Mouse (Mus musculus): Measurements from ENCODE around the gene Lad1. TPM values are rescaled to one million over a fixed set of nuclear protein-coding genes. Genes with fewer than 3 reads are reported as not detected.
A peak's percentile ranks its signal among the peaks of the same experiment; 100 is the strongest.

Lad1 gene
- polyA plus RNA-seq (2011; ENCODE audit: insufficient read length, low read depth, missing spikeins), result not detected in 2 replicates

DNA sequence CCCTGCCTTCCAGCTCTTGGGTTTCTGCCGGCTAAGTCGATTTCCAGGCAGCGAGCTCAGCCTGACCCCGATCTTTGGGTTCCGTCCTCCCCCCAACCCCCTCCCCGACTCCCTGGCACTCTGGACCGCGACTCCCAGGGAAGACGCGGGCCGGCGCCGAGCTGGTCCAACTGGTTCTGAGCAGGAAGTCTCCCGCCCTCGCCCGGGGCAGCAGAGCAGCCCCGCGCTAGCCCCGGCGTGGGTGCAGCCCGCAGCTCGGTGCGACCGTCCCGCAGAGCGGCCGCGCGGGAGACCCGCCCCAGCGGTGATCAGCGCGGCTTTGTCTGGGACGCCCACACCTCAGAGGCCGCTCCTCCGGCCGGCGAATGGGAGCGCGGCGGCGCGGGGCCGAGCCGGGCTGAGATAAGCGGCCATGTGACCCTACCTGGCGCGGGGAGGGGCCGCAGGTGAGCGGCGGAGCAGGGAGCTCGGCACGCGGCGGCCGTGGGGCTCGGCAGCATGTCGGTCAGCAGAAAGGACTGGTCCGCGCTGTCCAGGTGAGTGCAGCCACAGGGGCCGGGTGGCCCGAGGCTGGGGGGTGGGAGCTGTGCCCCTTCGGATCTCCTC, at the start of gene Lad1:
Gene Lad1 (plus strand): TSS at position 118 of the 606 bp plus-strand sequence.
- no peak within 1 kb of the TSS for H3K27ac ChIP-seq (ENCODE audit: insufficient read depth, low read length)
- no peaks in the 10 kb centered on the region for H3K4me1 ChIP-seq (ENCODE audit: control insufficient read depth, insufficient read depth, low read length)
- TF ChIP-seq POLR2A (IDR thresholded peaks at IDR 0.05; ENCODE audit: low read depth, low read length), result no peak
- no peak for TF ChIP-seq CTCF (IDR thresholded peaks at IDR 0.05; ENCODE audit: borderline replicate concordance, insufficient read depth, low read length)
- H3K4me3 ChIP-seq (ENCODE audit: insufficient read depth, low read length), result peak within 1 kb of the TSS; percentile 31

DNA sequence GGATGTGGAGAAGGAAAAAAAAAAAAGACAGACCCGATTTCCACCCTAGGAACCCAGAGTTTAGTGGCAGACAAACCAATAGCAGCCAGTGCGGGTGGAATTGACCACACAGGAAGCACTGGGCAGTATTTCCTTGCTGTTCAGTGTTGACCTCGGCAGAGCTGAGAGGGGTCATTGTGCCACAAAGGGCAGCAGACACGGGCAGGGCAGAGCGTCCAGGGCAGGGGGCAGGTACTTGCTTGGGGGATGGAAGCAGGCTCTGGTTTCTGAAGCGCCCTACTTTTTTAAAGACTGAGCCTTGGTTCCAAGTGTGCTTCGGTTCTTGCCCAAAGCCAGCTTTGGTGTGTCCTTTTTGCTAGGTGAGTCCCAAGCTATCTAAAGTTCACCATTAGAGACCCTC, 48.2 kb upstream of the Lad1 start:
- no peak for TF ChIP-seq POLR2A (IDR thresholded peaks at IDR 0.05; ENCODE audit: low read depth, low read length)
- no peak for TF ChIP-seq CTCF (IDR thresholded peaks at IDR 0.05; ENCODE audit: borderline replicate concordance, insufficient read depth, low read length)
- Histone ChIP-seq H3K27ac (ENCODE audit: insufficient read depth, low read length) (peak overlapping the region; percentile 39), H3K4me3 (ENCODE audit: insufficient read depth, low read length) (peak overlapping the region; percentile 95; the same call in 1 of the 2 replicates), H3K4me1 (ENCODE audit: control insufficient read depth, insufficient read depth, low read length) (peaks cover 11% of the 10 kb centered on the region)

DNA sequence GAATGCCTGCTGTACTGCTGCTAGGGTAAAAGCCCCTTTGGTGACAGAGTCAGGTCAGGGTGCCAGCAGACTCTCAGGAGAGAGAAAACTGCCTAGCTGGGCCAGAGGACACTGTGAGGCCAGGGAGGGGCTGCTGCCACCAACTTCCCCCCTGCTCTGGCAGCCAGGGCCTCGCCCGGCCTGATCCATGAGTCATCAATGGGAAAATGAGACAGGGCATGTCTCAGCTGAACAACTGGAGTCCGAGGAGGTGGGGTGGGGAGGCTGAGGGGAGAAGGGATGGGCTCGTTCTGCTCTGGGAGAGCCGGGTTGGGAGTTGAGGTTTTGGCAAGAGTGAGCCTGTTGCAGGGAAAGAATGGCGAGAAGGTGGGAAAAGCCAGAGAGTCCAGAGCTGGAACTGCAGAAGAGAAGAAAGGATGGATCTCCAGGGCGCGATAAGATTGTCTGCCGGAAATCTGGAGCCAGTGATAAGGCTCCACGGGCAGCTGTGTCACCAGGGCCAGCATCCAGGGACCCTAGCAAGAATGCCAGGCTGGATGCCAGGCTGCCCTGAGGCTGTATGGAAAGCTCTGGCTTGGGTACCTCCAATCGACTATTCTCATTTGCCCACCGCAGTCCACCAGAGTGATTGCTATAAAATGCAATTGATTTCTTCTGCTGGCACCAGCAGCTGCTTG, 47.4 kb upstream of the Lad1 start:
- TF ChIP-seq CTCF (IDR thresholded peaks at IDR 0.05; ENCODE audit: borderline replicate concordance, insufficient read depth, low read length) (no peak), POLR2A (IDR thresholded peaks at IDR 0.05; ENCODE audit: low read depth, low read length) (peak; percentile 35)
- 0 out of 2 replicates have a peak overlapping the region, but pooled peaks have one; percentile 3 for H3K4me3 ChIP-seq (ENCODE audit: insufficient read depth, low read length)
- H3K27ac ChIP-seq (ENCODE audit: insufficient read depth, low read length), result peak overlapping the region; percentile 54
- H3K4me1 ChIP-seq (ENCODE audit: control insufficient read depth, insufficient read depth, low read length), result peaks cover 8% of the 10 kb centered on the region

DNA sequence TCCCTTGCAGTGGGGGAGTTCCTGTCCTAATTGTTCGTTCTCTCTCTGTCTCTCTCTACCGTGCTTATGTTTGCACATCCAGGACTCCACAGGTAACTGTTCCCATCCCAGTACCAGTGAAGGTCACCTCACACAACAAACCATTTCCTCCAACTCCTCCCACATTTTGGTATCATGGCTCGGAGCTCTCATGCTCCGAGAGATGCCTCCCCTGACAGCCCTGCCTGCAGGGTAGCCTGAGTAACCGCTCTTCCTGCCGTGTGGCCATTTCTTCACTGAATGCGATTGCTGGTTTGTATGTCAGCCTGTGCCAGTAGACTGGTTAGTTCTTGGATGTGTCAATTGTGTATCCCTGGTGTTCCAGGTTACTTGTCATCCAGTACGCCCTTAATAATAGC, 46.8 kb upstream of the Lad1 start:
- H3K4me1 ChIP-seq (ENCODE audit: control insufficient read depth, insufficient read depth, low read length), result peaks cover 8% of the 10 kb centered on the region
- TF ChIP-seq POLR2A (IDR thresholded peaks at IDR 0.05; ENCODE audit: low read depth, low read length) (no peak; the same call in 1 of the 2 replicates), CTCF (IDR thresholded peaks at IDR 0.05; ENCODE audit: borderline replicate concordance, insufficient read depth, low read length) (no peak)
- no peak overlapping the region for H3K4me3 ChIP-seq (ENCODE audit: insufficient read depth, low read length)
- H3K27ac ChIP-seq (ENCODE audit: insufficient read depth, low read length), result peak overlapping the region; percentile 54

DNA sequence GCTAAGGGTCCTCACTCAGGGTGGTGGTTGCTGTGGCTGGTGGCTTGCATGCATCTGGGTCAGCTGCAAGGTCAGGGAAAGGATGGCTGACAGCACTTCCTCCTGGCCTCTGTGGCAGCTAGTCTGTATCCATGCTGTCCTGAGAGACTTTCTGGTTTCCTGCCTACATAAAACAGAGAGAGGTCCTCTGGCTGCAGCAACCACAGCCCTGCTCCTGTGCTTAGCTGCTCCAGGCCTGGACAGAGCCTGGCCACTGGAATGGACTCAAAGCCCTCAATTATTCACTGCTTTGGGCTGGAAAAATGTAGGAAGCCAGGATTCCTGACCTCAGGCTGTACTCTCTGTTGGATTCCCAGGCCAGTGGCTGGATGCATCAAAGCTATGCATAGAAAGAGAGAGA, 41.8 kb upstream of the Lad1 start:
- Histone ChIP-seq H3K4me1 (ENCODE audit: control insufficient read depth, insufficient read depth, low read length) (peaks cover 2% of the 10 kb centered on the region), H3K4me3 (ENCODE audit: insufficient read depth, low read length) (no peak overlapping the region), H3K27ac (ENCODE audit: insufficient read depth, low read length) (peak overlapping the region; percentile 8; the same call in 1 of the 2 replicates)
- TF ChIP-seq POLR2A (IDR thresholded peaks at IDR 0.05; ENCODE audit: low read depth, low read length) (no peak), CTCF (IDR thresholded peaks at IDR 0.05; ENCODE audit: borderline replicate concordance, insufficient read depth, low read length) (no peak)

DNA sequence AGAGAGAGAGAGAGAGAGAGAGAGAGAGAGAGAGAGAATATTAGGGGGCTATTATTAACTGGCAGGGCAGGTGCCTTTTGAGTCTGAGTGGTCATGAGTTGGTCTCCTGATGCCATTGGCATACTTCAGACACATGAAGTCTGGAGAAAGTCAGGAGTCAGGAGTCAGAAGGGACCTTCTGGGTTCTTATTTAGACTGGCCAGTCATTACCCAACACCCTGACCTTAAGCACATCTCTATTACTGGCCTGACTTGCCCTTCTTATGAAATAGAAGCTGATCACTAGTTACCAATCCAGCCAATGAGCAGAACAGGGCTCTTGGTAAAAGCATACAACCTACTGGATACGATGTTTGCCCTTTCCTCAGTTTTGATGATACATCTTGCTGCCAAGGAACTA, 41.4 kb upstream of the Lad1 start:
- no peaks in the 10 kb centered on the region for H3K4me1 ChIP-seq (ENCODE audit: control insufficient read depth, insufficient read depth, low read length)
- no peak overlapping the region for H3K4me3 ChIP-seq (ENCODE audit: insufficient read depth, low read length)
- H3K27ac ChIP-seq (ENCODE audit: insufficient read depth, low read length), result no peak overlapping the region
- TF ChIP-seq CTCF (IDR thresholded peaks at IDR 0.05; ENCODE audit: borderline replicate concordance, insufficient read depth, low read length) (no peak), POLR2A (IDR thresholded peaks at IDR 0.05; ENCODE audit: low read depth, low read length) (no peak)

DNA sequence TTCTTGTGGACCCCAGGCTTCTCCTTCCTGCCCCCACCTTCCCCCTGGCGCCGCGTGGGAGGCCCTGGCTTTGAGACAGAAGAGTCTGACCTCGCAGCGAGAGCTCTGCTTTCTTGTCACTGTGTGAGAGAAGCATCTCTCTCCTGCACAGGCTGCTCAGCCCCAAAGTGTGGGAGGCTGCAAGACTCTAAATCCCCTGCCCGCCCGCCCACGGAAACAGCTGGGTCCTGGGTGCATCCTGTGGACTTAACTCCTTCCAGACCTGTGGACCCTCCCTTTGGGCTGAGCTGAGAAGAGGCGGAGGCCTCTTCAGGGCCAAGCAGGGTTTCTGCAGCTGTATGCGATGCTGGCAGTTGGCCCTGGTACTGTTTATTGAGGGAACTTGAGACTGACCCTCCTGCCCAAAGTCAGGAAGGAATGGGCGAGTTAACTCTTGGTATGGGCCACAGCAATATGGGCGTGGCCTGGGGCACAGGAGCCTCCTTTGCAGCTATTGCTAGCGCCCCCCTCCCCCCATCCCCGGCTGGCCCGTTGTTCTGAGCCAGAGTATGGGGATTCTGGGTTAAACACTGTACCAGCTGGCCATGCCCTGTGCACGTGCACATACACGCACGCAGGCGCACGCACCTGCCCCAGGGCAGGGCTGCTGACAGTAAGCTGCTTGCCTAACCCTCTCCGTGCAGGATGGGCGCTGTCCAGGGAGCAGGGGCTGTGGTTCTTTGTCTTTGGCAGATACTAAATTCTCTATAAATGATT, 39.4 kb upstream of the Lad1 start, which contains the start of gene Tnni1:
Gene Tnni1 (plus strand): TSS at position 655 of the 756 bp plus-strand sequence.
- no peak within 1 kb of the TSS for H3K4me3 ChIP-seq (ENCODE audit: insufficient read depth, low read length)
- peak within 1 kb of the TSS; percentile 44 for H3K27ac ChIP-seq (ENCODE audit: insufficient read depth, low read length)
- no peaks in the 10 kb centered on the region for H3K4me1 ChIP-seq (ENCODE audit: control insufficient read depth, insufficient read depth, low read length)
- TF ChIP-seq CTCF (IDR thresholded peaks at IDR 0.05; ENCODE audit: borderline replicate concordance, insufficient read depth, low read length) (no peak), POLR2A (IDR thresholded peaks at IDR 0.05; ENCODE audit: low read depth, low read length) (peak; percentile 38)

DNA sequence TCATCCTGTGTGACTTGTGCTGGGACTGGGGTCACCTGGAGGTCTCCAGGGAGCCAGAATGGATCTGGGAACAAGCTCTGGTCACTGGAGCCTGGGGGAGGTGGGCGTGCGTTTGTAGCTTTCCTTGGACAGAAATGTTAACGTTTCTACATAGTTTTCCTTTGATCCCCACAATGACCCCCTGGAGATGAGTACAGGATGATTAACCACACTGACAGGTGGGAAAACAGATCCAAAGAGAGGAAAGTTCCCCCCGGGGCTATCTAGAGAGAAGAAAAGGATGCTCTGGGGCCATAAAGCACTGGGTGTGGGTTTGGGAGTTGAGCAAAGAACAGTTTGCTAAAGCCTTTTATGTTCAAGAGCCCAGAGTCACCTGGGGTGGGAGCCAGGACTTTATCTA, 37.7 kb upstream of the Lad1 start:
- H3K4me1 ChIP-seq (ENCODE audit: control insufficient read depth, insufficient read depth, low read length), result no peaks in the 10 kb centered on the region
- H3K27ac ChIP-seq (ENCODE audit: insufficient read depth, low read length), result no peak overlapping the region
- no peak overlapping the region for H3K4me3 ChIP-seq (ENCODE audit: insufficient read depth, low read length)
- no peak for TF ChIP-seq CTCF (IDR thresholded peaks at IDR 0.05; ENCODE audit: borderline replicate concordance, insufficient read depth, low read length)
- TF ChIP-seq POLR2A (IDR thresholded peaks at IDR 0.05; ENCODE audit: low read depth, low read length), result no peak

DNA sequence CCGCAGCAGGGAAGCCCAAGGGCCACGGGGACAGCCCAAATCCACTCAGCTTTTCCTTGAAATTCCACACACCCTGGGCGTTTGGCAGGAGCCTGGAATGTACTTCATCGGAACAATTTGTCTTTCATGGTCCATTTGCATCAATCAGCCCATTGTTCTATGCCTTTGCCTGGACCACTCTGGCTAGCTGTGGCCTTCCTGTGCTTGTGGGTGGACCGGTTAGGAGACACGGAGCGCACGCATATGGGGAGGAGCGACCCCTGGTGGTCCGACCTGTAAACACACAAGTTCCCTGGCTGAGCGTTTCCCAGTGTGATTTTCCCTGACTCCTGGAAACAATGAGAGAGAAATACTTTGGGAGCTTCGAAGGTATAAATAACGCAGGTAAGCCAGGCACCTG, 37.2 kb upstream of the Lad1 start:
- H3K4me1 ChIP-seq (ENCODE audit: control insufficient read depth, insufficient read depth, low read length), result no peaks in the 10 kb centered on the region
- H3K4me3 ChIP-seq (ENCODE audit: insufficient read depth, low read length), result no peak overlapping the region
- H3K27ac ChIP-seq (ENCODE audit: insufficient read depth, low read length), result no peak overlapping the region
- TF ChIP-seq POLR2A (IDR thresholded peaks at IDR 0.05; ENCODE audit: low read depth, low read length) (no peak), CTCF (IDR thresholded peaks at IDR 0.05; ENCODE audit: borderline replicate concordance, insufficient read depth, low read length) (peak; percentile 99)
